Mouse (Mus musculus) large intestine, adult 2 months (tissue): ENCODE measurements at regions not wholly inside any gene's neighbourhood (a gene's known extent, or its start where the extent isn't known, plus 50 kb on each side); places are given as distances from the start of the nearest gene placed in this dataset.

Experiments used
- DNase-seq: peaks from one replicate; pipeline ENCODE4 v3.0.0-alpha.2; 2012; ENCODE audit warnings: low read depth, low spot score
- WGBS: fragments of 180-500 bp; shearing (Covaris S2); methylation state at CpG from one replicate; pipeline ENCODE4 v1.1.7; 2018; 5-methylcytosine and 5-hydroxymethylcytosine counted together

DNA sequence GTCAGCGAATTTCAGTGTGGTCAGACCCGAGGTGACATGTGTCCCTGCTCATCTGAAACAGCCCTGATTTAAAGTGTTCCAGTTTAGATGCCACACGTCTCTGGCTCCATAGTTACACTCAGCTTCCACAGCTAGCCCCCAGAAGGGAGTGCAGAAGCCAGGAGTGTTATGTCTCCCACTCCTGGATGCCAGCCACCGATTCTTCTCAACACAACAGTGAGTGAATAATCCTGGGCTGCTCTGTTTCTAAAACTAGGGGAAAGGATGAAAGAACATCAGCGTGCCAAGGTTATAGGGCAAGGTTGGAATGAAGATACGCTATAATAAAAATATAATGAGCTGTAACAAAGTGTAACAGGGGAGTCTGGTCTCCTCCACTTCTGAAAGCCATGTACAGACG lies 51.5 kb upstream of the Stmnd1 start:
- no peak for DNase-seq
- 64% methylated on average over 7 of the region's 7 CpGs for WGBS

DNA sequence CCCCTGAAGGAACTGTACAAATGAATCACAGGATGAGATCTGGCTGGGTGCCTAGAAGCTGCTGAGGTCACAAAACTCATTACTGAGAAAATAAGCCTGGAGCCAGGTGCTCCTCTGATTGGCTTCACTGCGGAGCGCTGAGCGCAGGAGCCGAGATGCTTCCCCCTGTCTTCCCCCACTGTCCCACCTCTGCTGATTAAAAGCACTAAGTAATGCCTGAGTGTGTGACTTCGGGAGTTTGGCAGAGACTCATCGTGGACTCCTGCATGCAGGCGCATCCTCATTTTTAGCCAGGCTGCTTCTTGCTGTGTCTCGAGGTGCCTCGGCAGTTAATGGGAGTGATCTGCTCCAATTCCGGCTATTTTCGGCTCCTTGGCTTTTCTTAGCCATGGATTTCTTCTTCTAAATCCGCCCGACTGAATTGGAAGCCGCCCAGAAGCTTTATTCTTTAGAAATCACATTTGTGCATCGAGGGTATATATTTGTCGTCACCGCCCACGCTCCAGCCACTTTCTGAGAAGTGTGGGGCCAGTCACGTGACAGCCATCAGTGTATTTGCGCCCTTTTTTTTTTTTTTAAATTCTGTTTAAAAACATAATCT lies 55.3 kb upstream of the Stmnd1 start:
- no peak for DNase-seq
- WGBS: 67% methylated on average over 20 of the region's 20 CpGs

DNA sequence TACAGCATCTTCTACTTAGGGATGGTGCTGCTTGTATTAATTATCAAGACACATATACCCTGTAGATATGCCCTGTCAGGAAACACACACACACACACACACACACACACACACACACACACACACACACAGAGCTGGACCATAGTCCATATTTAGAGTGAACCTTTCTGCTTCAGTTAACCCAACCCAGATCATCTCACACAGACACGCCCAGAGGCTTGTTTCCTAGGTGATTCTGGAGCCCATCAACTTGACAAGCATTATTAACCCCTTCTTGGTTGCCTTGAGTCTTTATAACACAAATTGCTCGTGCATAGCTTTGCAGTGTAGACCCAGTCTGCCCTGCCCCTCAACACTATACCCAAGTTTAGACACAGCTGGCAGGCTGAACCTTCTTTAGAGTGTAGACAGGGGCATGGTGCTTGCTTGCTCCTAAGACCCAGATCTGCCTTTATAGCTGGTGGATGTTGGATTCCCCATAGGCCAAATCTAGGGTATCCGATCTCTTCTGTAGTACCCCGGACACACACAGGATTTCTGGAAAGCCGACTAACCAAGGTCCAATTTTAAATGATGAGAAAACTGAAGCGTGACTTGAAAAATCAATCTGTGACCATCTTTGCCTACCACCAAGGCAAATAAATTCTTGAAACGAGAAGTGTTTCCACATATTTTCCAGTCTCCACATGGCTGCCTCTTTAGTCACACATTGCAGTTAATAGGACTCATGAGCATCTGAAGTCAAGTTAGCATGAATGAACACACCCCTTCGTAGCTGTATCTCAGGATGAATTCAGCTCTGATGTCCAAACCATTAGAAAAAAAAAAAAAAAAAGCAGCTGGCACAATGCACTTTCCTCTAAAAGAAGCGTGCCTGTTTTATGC lies 56.3 kb upstream of the Stmnd1 start:
- 70% methylated on average over 9 of the region's 9 CpGs for whole genome bisulfite sequencing
- no peak for DNase-seq

- DNase-seq: no peak
- WGBS: 78% methylated on average over 3 of the region's 3 CpGs
These were observed 70.0 kb upstream of the Stmnd1 start for GRCm38 (mm10) chr13:46203551-46203950.

GRCm38 (mm10) chr13:46202586-46202985 lies 70.9 kb upstream of the Stmnd1 start:
- WGBS: 86% methylated on average over 6 of the region's 6 CpGs
- DNase-seq: no peak

DNA sequence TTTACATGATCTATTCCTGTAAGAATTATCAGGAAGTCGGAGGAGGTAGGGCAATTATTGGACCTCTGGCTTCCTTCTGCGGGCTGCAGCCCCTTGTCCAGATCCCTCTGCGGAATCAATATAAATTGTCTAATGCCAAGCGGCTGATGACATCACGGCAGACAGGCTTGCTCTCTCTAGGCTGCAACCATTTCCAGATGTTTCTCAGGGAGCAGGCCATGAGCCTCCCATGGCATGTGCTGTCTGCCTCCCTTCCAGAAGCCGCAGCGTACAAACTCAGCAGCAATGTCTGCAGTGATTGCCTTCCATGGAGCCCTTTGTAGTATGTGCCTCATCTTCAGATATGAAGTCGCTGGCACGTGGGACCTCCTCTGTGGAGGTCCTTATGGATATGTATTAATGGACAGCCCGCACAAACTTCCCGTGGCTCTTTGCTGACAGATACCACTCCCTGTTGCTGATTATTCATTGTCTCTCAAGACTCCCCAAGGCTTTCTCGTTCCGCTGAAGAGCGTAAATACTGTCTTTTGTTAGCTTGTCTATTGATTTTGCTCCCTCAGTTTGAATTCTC lies 72.4 kb upstream of the Stmnd1 start:
- WGBS: 86% methylated on average over 14 of the region's 14 CpGs

DNA sequence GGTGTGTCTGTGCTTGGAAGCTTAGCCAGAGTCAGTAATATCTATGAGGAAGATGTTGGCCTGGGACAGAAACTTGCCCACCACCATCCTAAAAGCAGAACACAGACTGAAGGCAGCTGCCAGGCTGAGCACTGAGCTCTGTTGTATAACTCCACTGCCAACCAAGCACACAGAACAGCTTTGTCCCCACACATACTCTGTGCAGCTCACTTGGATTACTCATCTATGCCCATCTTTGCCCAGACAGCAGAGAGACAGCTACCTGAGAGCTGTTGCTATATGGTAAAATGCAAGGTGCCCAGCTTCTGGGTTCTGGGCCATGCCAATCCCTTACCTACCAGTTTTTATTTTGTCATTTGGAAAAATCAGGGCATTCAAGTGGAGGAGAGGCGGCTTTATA lies 80.4 kb upstream of the Stmnd1 start:
- 73% methylated on average over 1 of the region's 1 CpGs for WGBS
- DNase-seq: no peak

More for the DNA sequence above, 72.4 kb upstream of the Stmnd1 start:
- DNase-seq: no peak

DNA sequence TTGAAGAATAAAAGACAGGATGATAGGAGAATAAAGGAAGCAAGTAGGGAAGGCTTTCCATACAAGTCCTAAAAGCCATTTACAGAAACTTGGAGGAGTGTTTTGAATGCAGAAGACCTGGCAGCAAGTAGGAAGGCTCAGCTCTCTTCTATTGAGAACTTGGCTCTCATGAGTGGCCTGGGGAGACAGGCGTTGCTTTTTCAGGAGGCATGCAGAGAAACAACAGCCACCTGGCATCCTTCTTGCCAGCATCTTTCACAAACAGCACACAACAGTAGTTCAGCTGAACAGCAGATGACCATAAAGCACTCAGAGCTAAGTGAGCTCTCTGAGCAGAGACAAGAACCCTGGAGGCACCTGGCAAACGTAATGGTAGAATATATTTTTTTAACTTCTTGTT lies 83.8 kb upstream of the Stmnd1 start:
- no peak for DNase-seq
- 74% methylated on average over 2 of the region's 2 CpGs for whole genome bisulfite sequencing

DNA sequence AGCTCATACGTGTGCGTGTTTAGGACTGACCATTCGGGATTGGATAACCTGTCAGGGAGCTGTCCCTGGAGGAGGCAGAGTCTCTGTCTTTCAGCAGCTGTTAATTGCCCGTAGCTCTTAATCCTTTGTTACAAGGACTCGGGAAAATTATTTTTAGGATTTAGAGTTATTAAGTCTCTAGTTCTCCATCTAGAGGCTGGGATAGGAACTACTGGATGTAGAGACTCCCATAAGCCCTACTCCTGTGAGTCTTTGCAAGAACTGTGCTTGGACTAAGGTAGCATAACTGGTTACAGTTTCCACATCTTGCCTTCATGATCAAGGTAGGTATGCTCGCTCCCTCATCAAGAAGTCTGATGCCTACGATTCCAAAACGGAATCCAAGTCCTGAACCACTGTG lies 90.7 kb upstream of the Stmnd1 start:
- WGBS: 67% methylated on average over 8 of the region's 8 CpGs
- no peak for DNase-seq

GRCm38 (mm10) chr13:46180606-46181133 lies 92.9 kb upstream of the Stmnd1 start:
- no peak for DNase-seq
- WGBS: 15% methylated on average over 12 of the region's 12 CpGs

GRCm38 (mm10) chr13:46179916-46180315 lies 93.6 kb upstream of the Stmnd1 start:
- 92% methylated on average over 3 of the region's 3 CpGs for WGBS
- DNase-seq: no peak

DNA sequence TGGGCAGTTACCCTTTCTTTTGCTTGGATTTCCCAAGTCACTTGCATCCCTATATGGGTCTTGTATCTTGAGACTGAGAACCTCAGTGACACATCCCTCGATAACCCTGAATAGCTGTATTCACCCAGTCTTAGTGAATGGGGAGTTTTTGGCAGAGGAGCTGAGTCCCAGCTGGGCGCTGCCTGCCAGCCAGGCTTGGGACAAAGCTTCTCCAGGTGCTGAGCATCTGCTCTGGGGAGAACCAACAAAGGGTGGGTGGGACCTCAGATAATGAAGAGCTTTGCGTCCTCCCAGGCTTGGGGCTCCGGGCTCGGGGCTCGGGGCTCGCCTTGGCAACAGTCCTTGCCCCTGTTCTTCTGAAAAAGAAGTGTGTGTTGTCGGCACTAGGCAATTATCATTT lies 100.4 kb upstream of the Stmnd1 start:
- no peak for DNase-seq
- 67% methylated on average over 8 of the region's 8 CpGs for WGBS

DNA sequence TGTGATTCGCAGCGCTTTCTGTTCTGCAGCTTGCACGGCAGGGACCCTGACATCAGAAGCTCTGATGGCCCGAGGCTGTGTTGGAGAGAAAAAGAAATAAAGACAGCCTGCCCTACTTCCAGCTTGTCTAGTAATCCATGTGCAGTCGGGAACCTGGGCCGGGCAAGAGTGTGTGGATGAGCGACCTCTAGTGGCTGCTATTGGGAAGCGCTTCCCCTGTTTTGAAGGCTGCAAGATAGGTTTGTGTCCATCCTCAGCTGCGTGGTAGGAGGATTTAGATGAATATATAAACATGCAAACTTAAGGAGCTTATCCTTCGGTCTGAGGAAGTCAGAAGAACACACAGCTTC lies 111.5 kb upstream of the Stmnd1 start:
- WGBS: 3% methylated on average over 10 of the region's 10 CpGs

GRCm38 (mm10) chr13:46161261-46162024 lies 112.1 kb upstream of the Stmnd1 start:
- 37% methylated on average over 13 of the region's 13 CpGs for WGBS

More for the DNA sequence above, 111.5 kb upstream of the Stmnd1 start:
- DNase-seq: peak; percentile 42

GRCm38 (mm10) chr13:46159354-46159753 lies 114.2 kb upstream of the Stmnd1 start:
- no peak for DNase-seq
- 93% methylated on average over 14 of the region's 14 CpGs for WGBS

More at GRCm38 (mm10) chr13:46161261-46162024, 112.1 kb upstream of the Stmnd1 start:
- DNase-seq: no peak

GRCm38 (mm10) chr13:46153282-46154260 lies 120.0 kb upstream of the Stmnd1 start:
- no peak for DNase-seq
- WGBS: 87% methylated on average over 14 of the region's 14 CpGs

DNA sequence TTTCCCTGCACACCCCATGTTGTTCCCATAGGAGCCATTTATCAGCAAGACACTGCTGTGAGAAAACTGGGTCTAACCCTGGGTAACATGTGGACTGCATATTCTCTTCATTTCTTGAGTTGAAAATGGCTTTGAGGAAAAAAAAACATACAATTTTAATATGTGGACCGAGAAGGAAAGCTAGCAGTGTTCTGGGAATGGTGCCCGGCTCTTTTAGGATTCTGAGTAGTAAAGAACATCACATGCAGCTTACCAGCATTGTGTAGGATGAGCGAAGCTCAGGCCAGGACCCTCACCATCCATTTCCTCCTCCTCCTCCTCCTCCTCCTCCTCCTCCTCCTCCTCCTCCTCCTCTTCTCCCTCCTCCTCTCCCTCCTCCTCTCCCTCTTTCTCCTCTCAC lies 133.5 kb upstream of the Stmnd1 start:
- no peak for DNase-seq
- WGBS: 80% methylated on average over 3 of the region's 3 CpGs

- DNase-seq: no peak
- 61% methylated on average over 5 of the region's 5 CpGs for WGBS
These were observed 134.3 kb upstream of the Stmnd1 start for GRCm38 (mm10) chr13:46139251-46139650.

DNA sequence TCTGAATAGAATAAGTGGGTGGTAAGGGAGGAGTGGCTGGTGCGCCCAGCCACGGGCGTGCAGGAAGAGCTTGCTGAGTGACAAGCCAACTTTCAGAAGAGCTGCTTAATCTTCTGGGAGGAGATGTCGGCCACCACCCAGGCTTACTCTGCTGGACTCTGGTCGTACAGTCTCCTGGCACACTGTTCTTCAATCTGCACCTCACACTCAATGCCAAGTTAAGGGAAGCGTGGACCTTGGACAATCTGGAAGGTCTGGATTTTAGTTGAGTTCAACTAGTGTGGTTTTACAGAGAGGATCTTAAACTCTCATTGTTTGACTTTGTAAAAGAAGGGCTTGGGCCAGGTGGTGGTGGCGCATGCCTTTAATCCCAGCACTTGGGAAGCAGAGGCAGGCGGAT lies 138.1 kb upstream of the Stmnd1 start:
- no peak for DNase-seq
- WGBS: 77% methylated on average over 8 of the region's 8 CpGs
